ENCODE assay signal across 17 mouse cellular contexts in genomic region chr4:45585188-45585820, GRCm38 (mm10). TPM values are rescaled to one million over a fixed set of nuclear protein-coding genes. Genes with fewer than 3 reads are reported as not detected.
DNase-seq lines count a peak whose midpoint lies in the region; ATAC-seq and TF ChIP-seq lines count a peak whose summit lies in the region.
"Had no signal": no experiment of that assay in that cellular context is flagged by ENCODE, and none has a peak within 500 bp of the region (broad histone marks: within the 10 kb centered on the region; RNA-seq: fewer than 3 reads in every experiment).

No protein-coding gene starts in this region.

- no peak for ATAC-seq in intestine, embryonic 14.5 days (replicated peaks; ENCODE audit: low FRiP score, low TSS enrichment, low read depth)
- peak; percentile 71 for ATAC-seq in kidney, embryonic 15.5 days (replicated peaks; ENCODE audit: low FRiP score)
- no peak for ATAC-seq in erythroid progenitor cell, adult 5-6 weeks (replicated peaks; ENCODE audit: low FRiP score, poor library complexity, severe bottlenecking)

- no peaks in the 10 kb centered on the region for H3K9me3 ChIP-seq in intestine, embryonic 14.5 days (ENCODE audit: control insufficient read depth, low read length)
- no peaks in the 10 kb centered on the region for H3K9me3 ChIP-seq in kidney, embryonic 15.5 days (replicated peaks)
- H3K9me3 ChIP-seq: embryonic facial prominence, embryonic 12.5 days; limb, embryonic 12.5 days; midbrain, embryonic 10.5 days had no signal

- no peaks in the 10 kb centered on the region for H3K4me1 ChIP-seq in intestine, embryonic 14.5 days (replicated peaks; ENCODE audit: control insufficient read depth, insufficient read depth, low read length)
- H3K4me1 ChIP-seq in kidney, embryonic 15.5 days = peaks cover 56% of the 10 kb centered on the region
- peaks cover 26% of the 10 kb centered on the region for H3K4me1 ChIP-seq in small intestine, adult 2 months (ENCODE audit: control insufficient read depth, insufficient read depth, insufficient read length, low read length)
- H3K4me1 ChIP-seq: embryonic facial prominence, embryonic 12.5 days had no signal

- peak; percentile 14 for DNase-seq in heart, adult 11 months
- DNase-seq in heart, adult 8-10 months (ENCODE audit: low spot score) = no peak
- DNase-seq in intestine, embryonic 14.5 days (ENCODE audit: low spot score) = no peak
- no peak for DNase-seq in right cerebral cortex, postnatal 4 days
- DNase-seq in layer of hippocampus, adult 8-10 months (ENCODE audit: low spot score in 2 of 2) = no peak
- DNase-seq: adrenal gland, postnatal 25 days; cerebellum, postnatal 25 days; heart, postnatal 4 days; lung, postnatal 10 days; thymus, postnatal 36 days had no signal

- no peak overlapping the region for H3K4me3 ChIP-seq in intestine, embryonic 14.5 days (ENCODE audit: low read depth, low read length)
- H3K4me3 ChIP-seq in kidney, embryonic 15.5 days (replicated peaks) = no peak overlapping the region
- no peak overlapping the region for H3K4me3 ChIP-seq in small intestine, adult 2 months (ENCODE audit: low read depth, low read length)
- H3K4me3 ChIP-seq: embryonic facial prominence, embryonic 12.5 days; left cerebral cortex, adult 2 months; limb, embryonic 12.5 days; midbrain, embryonic 10.5 days had no signal

- TF ChIP-seq CTCF in small intestine, adult 2 months (IDR thresholded peaks at IDR 0.05; ENCODE audit: extremely low read depth, insufficient read length, insufficient replicate concordance, low read depth, low read length) = no peak

- H3K36me3 ChIP-seq in intestine, embryonic 14.5 days (ENCODE audit: control insufficient read depth, insufficient read depth, low read length) = no peaks in the 10 kb centered on the region
- H3K36me3 ChIP-seq in kidney, embryonic 15.5 days = no peaks in the 10 kb centered on the region
- no peaks in the 10 kb centered on the region for H3K36me3 ChIP-seq in small intestine, adult 2 months (ENCODE audit: control insufficient read depth, insufficient read depth, low read length)
- H3K36me3 ChIP-seq: embryonic facial prominence, embryonic 12.5 days; limb, embryonic 12.5 days; midbrain, embryonic 10.5 days had no signal

- TF ChIP-seq POLR2A in small intestine, adult 2 months (IDR thresholded peaks at IDR 0.05; ENCODE audit: low read depth, low read length) = no peak

- no peak overlapping the region for H3K4me2 ChIP-seq in intestine, embryonic 14.5 days (ENCODE audit: low read length)
- H3K4me2 ChIP-seq in kidney, embryonic 15.5 days = no peak overlapping the region
- H3K4me2 ChIP-seq: embryonic facial prominence, embryonic 12.5 days; limb, embryonic 12.5 days had no signal

- no peak overlapping the region for H3K9ac ChIP-seq in intestine, embryonic 14.5 days (ENCODE audit: low read length)
- H3K9ac ChIP-seq in kidney, embryonic 15.5 days = no peak overlapping the region
- H3K9ac ChIP-seq: embryonic facial prominence, embryonic 12.5 days; limb, embryonic 12.5 days had no signal

- whole genome bisulfite sequencing in intestine, embryonic 14.5 days = 45% methylated on average over 8 of the region's 8 CpGs
- 41% methylated on average over 8 of the region's 8 CpGs for WGBS in kidney, embryonic 15.5 days
- WGBS in small intestine, adult 2 months = 23% methylated on average over 8 of the region's 8 CpGs

- H3K27me3 ChIP-seq in intestine, embryonic 14.5 days (replicated peaks; ENCODE audit: control insufficient read depth, insufficient read depth, low read length) = no peaks in the 10 kb centered on the region
- peaks cover 23% of the 10 kb centered on the region for H3K27me3 ChIP-seq in kidney, embryonic 15.5 days
- no peaks in the 10 kb centered on the region for H3K27me3 ChIP-seq in small intestine, adult 2 months (ENCODE audit: control insufficient read depth, insufficient read depth, low read length)

- peak overlapping the region; percentile 19; the same call in 1 of the 2 replicates for H3K27ac ChIP-seq in intestine, embryonic 14.5 days (ENCODE audit: low read depth)
- peak overlapping the region; percentile 77 for H3K27ac ChIP-seq in kidney, embryonic 15.5 days
- peak overlapping the region; percentile 73 for H3K27ac ChIP-seq in small intestine, adult 2 months (ENCODE audit: insufficient read depth, low read depth, low read length)
- H3K27ac ChIP-seq: embryonic facial prominence, embryonic 12.5 days; left cerebral cortex, adult 2 months; limb, embryonic 12.5 days; midbrain, embryonic 10.5 days had no signal

RNA-seq across cellular contexts. Expression of gene Shb, which starts 53.0 kb away (rescaled TPM):
- total RNA-seq in heart, adult 8-10 months (2022) = 10 to 100 TPM; 23.7 to 44.2 (median 32.3) TPM
- 5.3 and 7.3 TPM in 2 replicates for polyA plus RNA-seq in intestine, embryonic 14.5 days (2014; fragmentation: Nextera tagmentation; extraction: Ambion mirVana)
- polyA plus RNA-seq in kidney, embryonic 15.5 days (2015; fragmentation: Nextera tagmentation; extraction: Ambion mirVana) = 3.8 and 4.9 TPM in 2 replicates
- 33.0 and 71.5 TPM in 2 replicates for polyA plus RNA-seq in small intestine, adult 2 months (2012; rRNA removed)
- 1.3 TPM in 1 of 2 replicates, not detected in the other for total RNA-seq in erythroid progenitor cell, adult 5-6 weeks (2015; ENCODE audit: low replicate concordance)
- 1.5 and 6.5 TPM in 2 replicates for total RNA-seq in erythroid progenitor cell, adult 5-6 weeks (2017; ENCODE audit: low replicate concordance)
- total RNA-seq in layer of hippocampus, adult 8-10 months (2022) = 10 to 100 TPM; 13.1 to 18.1 (median 14.1) TPM

Comparison
In these comparisons a context has a peak if more than half of its experiments do, and no peak if none do; other contexts are left out.
1. H3K27ac ChIP-seq: peak in every context shown above with its lines; median percentile 77 in kidney, embryonic 15.5 days; 73 in small intestine, adult 2 months; 19 in intestine, embryonic 14.5 days.